Mouse (Mus musculus) CD4-positive naive resting alpha-beta T cell, adult 57 days (primary cell): ENCODE results near the gene Vsig2. TPM values are rescaled to one million over a fixed set of nuclear protein-coding genes. Genes with fewer than 3 reads are reported as not detected.

Experiments
- total RNA-seq: library from RNA; stranded (reverse); gene quantifications from one replicate; pipeline ENCODE4 v1.2.4, GENCODE M21; 2023

Gene Vsig2
- not detected for total RNA-seq

DNA sequence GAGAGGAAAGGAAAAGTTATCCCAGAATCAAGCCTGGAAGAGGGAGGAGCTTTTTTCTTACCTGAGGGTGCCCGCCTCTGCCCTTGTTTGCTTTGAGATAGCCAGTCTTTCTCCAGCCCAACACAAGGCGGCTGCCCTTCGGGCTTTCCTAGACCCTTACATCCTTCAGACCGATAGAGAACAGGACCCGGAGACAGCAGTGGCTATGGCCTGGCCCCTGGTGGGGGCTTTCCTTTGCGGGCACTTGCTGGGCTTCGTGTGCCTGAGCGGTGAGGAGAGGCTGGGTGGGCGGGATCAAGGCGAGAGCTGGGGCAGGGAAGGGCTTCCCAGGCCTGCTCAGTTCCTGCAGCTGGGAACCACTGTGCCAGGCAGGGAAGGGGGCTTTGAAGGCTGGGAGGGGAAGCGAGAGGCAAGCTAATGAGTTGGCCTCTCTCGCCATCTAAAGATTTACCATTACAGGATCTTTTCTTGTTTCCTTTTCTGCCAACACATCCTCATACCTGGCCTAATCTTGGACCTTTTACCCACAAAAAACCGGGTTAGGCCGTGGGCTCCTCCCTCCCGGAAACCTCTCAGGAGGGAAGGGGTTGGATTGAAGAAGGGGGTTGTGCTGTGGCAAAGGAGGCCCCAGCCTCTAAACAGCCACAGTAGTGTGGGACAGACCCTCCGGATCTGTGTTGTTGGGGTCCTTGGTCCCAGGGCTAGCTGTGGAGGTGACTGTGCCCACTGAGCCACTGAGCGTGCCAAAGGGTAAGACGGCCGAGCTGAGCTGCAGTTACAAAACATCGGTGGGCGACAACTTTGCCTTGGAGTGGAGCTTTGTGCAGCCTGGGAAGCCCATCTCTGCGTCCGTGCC lies at the start of gene Vsig2:
TSS of gene Vsig2 (plus strand) at position 86 of the 856 bp plus-strand sequence.

DNA sequence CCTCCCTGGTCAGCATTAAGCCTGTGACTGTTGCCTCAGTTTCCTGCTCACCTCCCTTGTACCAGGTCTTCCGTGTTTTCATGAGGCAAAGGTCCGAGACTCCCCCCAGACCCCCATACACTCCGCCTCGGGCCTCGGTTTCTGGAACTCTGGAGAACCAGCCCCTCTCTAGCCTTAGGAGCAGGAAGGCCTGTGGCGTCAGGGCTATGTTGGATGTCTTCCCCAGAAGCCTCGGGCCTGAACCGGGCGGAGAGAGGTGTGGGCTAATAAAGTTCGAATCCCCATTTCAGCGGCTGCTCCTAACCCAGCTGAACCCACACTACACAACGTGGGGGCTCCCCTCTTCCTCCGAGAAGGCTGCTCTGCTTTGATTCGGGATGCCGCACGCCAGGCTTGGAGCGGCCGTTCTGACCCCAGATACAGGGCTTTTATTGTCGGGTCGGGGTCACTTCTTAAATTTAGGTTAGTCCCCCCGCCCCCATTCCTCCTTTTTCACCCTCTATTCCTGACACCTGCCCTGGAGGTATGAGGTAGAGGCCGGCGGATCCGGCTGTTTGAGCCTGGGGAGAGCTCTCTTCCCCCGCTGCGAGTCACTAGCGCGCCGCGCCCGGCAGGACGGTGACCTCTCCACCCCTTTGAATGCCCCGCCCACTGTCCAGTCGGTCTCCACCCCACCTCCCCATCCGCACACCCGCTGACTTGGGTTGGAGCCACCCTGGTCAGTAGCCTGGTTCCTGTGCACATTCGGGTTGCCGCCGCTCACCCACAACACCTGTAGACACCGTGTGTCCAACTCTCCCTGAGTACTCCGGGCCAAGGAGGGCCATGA lies 11.4 kb upstream of the Vsig2 start, which contains the start of gene Esam:
TSS of gene Esam (plus strand) at position 683 of the 829 bp plus-strand sequence.

DNA sequence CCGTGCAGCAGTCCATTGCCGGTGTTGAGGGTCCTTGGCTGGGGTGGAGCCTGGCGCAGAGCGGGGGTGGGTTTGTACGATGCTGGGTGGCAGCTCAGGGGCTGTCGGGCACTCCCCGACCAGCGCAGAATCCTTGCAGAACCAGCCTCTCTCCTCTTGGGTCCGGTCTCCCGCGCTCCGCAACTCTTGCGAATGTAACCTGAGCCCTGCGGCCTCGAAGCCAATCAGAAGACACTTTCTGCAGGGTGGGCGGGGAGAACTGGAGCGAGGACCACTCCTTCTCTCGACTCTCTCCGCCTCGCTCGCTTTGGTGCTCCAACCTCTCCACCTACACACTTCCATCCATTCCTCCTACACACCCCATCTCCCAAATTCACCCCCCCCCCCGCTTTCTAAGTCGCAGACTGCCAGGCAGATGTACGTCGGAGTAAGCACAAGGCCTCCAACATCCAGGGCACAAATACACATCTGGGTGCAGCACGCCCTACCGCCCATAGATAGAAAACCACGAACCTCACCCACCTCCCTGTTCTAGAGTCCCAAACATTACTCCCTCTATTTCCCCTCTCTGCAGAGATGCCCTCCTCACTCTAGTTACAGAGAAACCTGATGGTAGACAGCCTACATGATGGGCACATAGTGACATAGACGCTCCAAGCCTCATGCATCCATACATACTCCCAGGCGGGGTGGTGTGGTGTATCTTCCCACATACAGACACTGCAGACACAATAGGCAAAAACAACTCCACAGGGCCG lies 13.7 kb downstream of the Vsig2 start, which contains the start of gene Nrgn:
TSS of gene Nrgn (minus strand) at position 369 of the 758 bp plus-strand sequence.

DNA sequence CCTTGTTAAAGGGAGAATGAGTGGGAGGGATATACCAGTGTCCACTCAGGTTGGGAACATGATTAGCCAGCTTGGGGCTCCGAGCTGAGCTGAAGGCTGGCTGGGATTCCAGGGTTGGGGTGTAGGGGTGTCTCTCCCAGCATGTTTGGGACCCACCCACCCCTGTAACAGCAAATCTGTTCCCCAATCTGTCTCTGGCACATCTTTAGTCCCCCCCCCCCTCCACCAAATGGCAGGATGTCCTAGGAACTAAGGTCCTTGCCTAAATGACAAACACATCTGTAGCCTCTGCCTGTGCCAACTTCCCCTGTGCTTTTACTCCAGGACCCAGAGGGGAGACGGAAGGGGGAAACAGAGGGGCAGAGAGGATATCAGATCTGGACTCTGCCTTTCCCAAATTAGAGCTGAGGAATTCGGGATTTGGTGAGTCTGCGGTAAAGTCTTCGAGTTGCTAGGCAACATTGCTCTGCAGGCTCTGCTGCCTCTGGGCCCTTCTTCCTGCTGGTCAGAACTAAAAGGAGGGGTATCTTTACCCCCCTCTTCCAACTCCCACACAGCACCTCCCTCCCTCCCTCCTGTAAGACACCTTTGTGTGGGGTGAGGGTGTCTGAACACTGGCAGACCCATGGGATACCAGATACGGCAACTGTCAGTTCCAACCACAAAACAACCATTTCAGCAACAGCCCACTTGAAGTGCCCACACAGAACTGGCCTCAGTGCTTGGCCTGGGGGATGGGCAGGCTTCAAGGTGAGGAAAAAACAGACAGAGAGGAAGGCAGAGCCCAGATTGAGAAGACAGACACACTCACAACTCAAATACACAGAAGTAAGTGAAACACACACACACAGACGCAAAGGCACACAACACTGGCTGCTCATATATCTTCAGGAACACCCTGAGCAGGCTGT lies 16.0 kb downstream of the Vsig2 start, which contains the start of gene Siae:
TSS of gene Siae (plus strand) at position 861 of the 911 bp plus-strand sequence.

Other genes starting within 250 kb of the Vsig2 start
- 10.1 TPM for gene Ccdc15, start 190.8 kb upstream of the Vsig2 start, total RNA-seq
- not detected for gene Hepacam, start 171.9 kb upstream of the Vsig2 start, total RNA-seq
- 0.44 TPM for gene Robo4, start 137.4 kb upstream of the Vsig2 start, total RNA-seq
- gene Robo3, start 106.0 kb upstream of the Vsig2 start, total RNA-seq, result not detected
- gene Msantd2, start 49.9 kb upstream of the Vsig2 start, total RNA-seq, result 48.4 TPM
- gene Esam, start 11.2 kb upstream of the Vsig2 start, total RNA-seq, result 1.8 TPM
- 5.4 TPM for gene Nrgn, start 13.6 kb downstream of the Vsig2 start, total RNA-seq
- 7.2 TPM for gene Siae, start 16.4 kb downstream of the Vsig2 start, total RNA-seq
- gene Spa17, start 74.5 kb downstream of the Vsig2 start, total RNA-seq, result 1.2 TPM
- 78.4 TPM for gene Tbrg1, start 118.1 kb downstream of the Vsig2 start, total RNA-seq
- not detected for gene Panx3, start 130.0 kb downstream of the Vsig2 start, total RNA-seq
- not detected for gene Olfr160, start 177.0 kb downstream of the Vsig2 start, total RNA-seq
- gene Olfr874, start 205.9 kb downstream of the Vsig2 start, total RNA-seq, result not detected
- not detected for gene Olfr875, start 232.6 kb downstream of the Vsig2 start, total RNA-seq